Mouse (Mus musculus) limb, embryonic 10.5 days (tissue): ENCODE results near the gene Aunip. TPM values are rescaled to one million over a fixed set of nuclear protein-coding genes. Genes with fewer than 3 reads are reported as not detected.

ENCODE experiments used
- DNase-seq: peaks from one replicate; pipeline ENCODE4 v3.0.0-alpha.2; 2017; ENCODE audit warnings: low spot score
- H3K27ac ChIP-seq: fragments of 300-500 bp; sonication (generic); 2 replicates; pipeline ENCODE4 v1.5.1; 2016; ENCODE audit warnings: mild to moderate bottlenecking
- H3K27me3 ChIP-seq: fragments of 300-500 bp; sonication (generic); 2 replicates; pipeline ENCODE4 v1.6.1; 2016; ENCODE audit warnings: low read depth, mild to moderate bottlenecking; ENCODE audit not compliant: poor library complexity, severe bottlenecking
- H3K36me3 ChIP-seq: fragments of 300-500 bp; sonication (generic); 2 replicates; pipeline ENCODE4 v1.6.1; 2016; ENCODE audit warnings: mild to moderate bottlenecking, moderate library complexity
- H3K4me1 ChIP-seq: fragments of 300-500 bp; sonication (generic); 2 replicates; pipeline ENCODE4 v1.6.1; 2016
- H3K4me3 ChIP-seq: fragments of 300-500 bp; sonication (generic); 2 replicates; pipeline ENCODE4 v1.5.1; 2016; ENCODE audit warnings: mild to moderate bottlenecking, moderate library complexity
- H3K9me3 ChIP-seq: fragments of 300-500 bp; sonication (generic); replicated peaks from 2 replicates; pipeline ENCODE4 v1.6.1; 2016; ENCODE audit warnings: mild to moderate bottlenecking
- WGBS: fragments of 180-500 bp; shearing (Covaris S2); methylation state at CpG from one replicate; pipeline ENCODE4 v1.1.7; 2016; 5-methylcytosine and 5-hydroxymethylcytosine counted together
- polyA plus RNA-seq: library from polyadenylated mRNA; unstranded; fragments of >200 nt; fragmentation: Nextera tagmentation; extraction: Ambion mirVana; gene quantifications from 2 replicates; pipeline ENCODE4 v1.2.1, GENCODE M21; 2016

Aunip gene
- polyA plus RNA-seq, 1 experiment from 2014 or later, result 21.9 TPM

GRCm38 (mm10) chr4:134555956-134556580 lies 45.3 kb downstream of the Aunip start:
- H3K9me3 ChIP-seq, result no peaks in the 10 kb centered on the region
- H3K27me3 ChIP-seq, result no peaks in the 10 kb centered on the region
- no peak overlapping the region for H3K27ac ChIP-seq
- H3K4me3 ChIP-seq, result no peak overlapping the region
- peaks cover 35% of the 10 kb centered on the region for H3K4me1 ChIP-seq
- DNase-seq, result no peak
- no peaks in the 10 kb centered on the region for H3K36me3 ChIP-seq
- WGBS, result 71% methylated on average over 8 of the region's 8 CpGs

- 20% methylated on average over 16 of the region's 16 CpGs for WGBS
- Histone ChIP-seq H3K4me3 (no peak overlapping the region), H3K36me3 (no peaks in the 10 kb centered on the region), H3K9me3 (no peaks in the 10 kb centered on the region), H3K4me1 (peaks cover 24% of the 10 kb centered on the region), H3K27ac (no peak overlapping the region), H3K27me3 (no peaks in the 10 kb centered on the region)
- peak; percentile 58 for DNase-seq
These were observed 46.9 kb downstream of the Aunip start for GRCm38 (mm10) chr4:134557626-134558249.

GRCm38 (mm10) chr4:134558570-134559113 lies 47.8 kb downstream of the Aunip start:
- H3K4me1 ChIP-seq, result peaks cover 24% of the 10 kb centered on the region
- H3K4me3 ChIP-seq, result no peak overlapping the region
- 44% methylated on average over 9 of the region's 9 CpGs for WGBS
- H3K9me3 ChIP-seq, result no peaks in the 10 kb centered on the region
- DNase-seq, result peak; percentile 49
- peak overlapping the region; percentile 54 for H3K27ac ChIP-seq
- no peaks in the 10 kb centered on the region for H3K27me3 ChIP-seq
- no peaks in the 10 kb centered on the region for H3K36me3 ChIP-seq

GRCm38 (mm10) chr4:134559154-134559553 lies 48.4 kb downstream of the Aunip start:
- WGBS, result 85% methylated on average over 7 of the region's 7 CpGs
- H3K36me3 ChIP-seq, result no peaks in the 10 kb centered on the region
- peaks cover 24% of the 10 kb centered on the region for H3K4me1 ChIP-seq
- H3K27ac ChIP-seq, result peak overlapping the region; percentile 54; the same call in 1 of the 2 replicates
- no peaks in the 10 kb centered on the region for H3K9me3 ChIP-seq
- H3K27me3 ChIP-seq, result no peaks in the 10 kb centered on the region
- H3K4me3 ChIP-seq, result no peak overlapping the region
- DNase-seq, result no peak

GRCm38 (mm10) chr4:134560699-134561098 lies 49.9 kb downstream of the Aunip start:
- no peaks in the 10 kb centered on the region for H3K27me3 ChIP-seq
- 92% methylated on average over 8 of the region's 8 CpGs for WGBS

GRCm38 (mm10) chr4:134562014-134562413 lies 51.2 kb downstream of the Aunip start:
- no peaks in the 10 kb centered on the region for H3K9me3 ChIP-seq
- peaks cover 19% of the 10 kb centered on the region for H3K4me1 ChIP-seq
- peaks cover 7% of the 10 kb centered on the region; the same call in 1 of the 2 replicates for H3K36me3 ChIP-seq
- no peak for DNase-seq
- WGBS, result 90% methylated on average over 2 of the region's 2 CpGs
- no peaks in the 10 kb centered on the region for H3K27me3 ChIP-seq
- no peak overlapping the region for H3K27ac ChIP-seq
- no peak overlapping the region for H3K4me3 ChIP-seq

More at GRCm38 (mm10) chr4:134560699-134561098, 49.9 kb downstream of the Aunip start:
- Histone ChIP-seq H3K4me1 (peaks cover 19% of the 10 kb centered on the region), H3K27ac (no peak overlapping the region), H3K4me3 (no peak overlapping the region), H3K36me3 (peaks cover 7% of the 10 kb centered on the region; the same call in 1 of the 2 replicates), H3K9me3 (no peaks in the 10 kb centered on the region)
- no peak for DNase-seq

GRCm38 (mm10) chr4:134563624-134564023 lies 52.8 kb downstream of the Aunip start:
- 90% methylated on average over 16 of the region's 16 CpGs for WGBS
- Histone ChIP-seq H3K36me3 (peaks cover 7% of the 10 kb centered on the region; the same call in 1 of the 2 replicates), H3K4me1 (peaks cover 13% of the 10 kb centered on the region), H3K9me3 (no peaks in the 10 kb centered on the region), H3K27ac (no peak overlapping the region), H3K4me3 (no peak overlapping the region), H3K27me3 (peaks cover 11% of the 10 kb centered on the region; the same call in 1 of the 2 replicates)
- DNase-seq, result no peak

GRCm38 (mm10) chr4:134564093-134564492 lies 53.3 kb downstream of the Aunip start:
- Histone ChIP-seq H3K36me3 (peaks cover 7% of the 10 kb centered on the region; the same call in 1 of the 2 replicates), H3K27ac (no peak overlapping the region), H3K9me3 (no peaks in the 10 kb centered on the region), H3K4me3 (no peak overlapping the region), H3K4me1 (peaks cover 9% of the 10 kb centered on the region), H3K27me3 (peaks cover 16% of the 10 kb centered on the region; the same call in 1 of the 2 replicates)
- WGBS, result 84% methylated on average over 6 of the region's 6 CpGs
- no peak for DNase-seq

- Histone ChIP-seq H3K36me3 (peaks cover 7% of the 10 kb centered on the region; the same call in 1 of the 2 replicates), H3K4me3 (no peak overlapping the region), H3K9me3 (no peaks in the 10 kb centered on the region), H3K4me1 (peaks cover 7% of the 10 kb centered on the region; the same call in 1 of the 2 replicates), H3K27me3 (peaks cover 16% of the 10 kb centered on the region; the same call in 1 of the 2 replicates), H3K27ac (0 out of 2 replicates have a peak overlapping the region, but pooled peaks have one; percentile 10)
- 34% methylated on average over 19 of the region's 19 CpGs for WGBS
- no peak for DNase-seq
These were observed 56.8 kb downstream of the Aunip start for GRCm38 (mm10) chr4:134567377-134568226.

GRCm38 (mm10) chr4:134569205-134569604 lies 58.4 kb downstream of the Aunip start:
- Histone ChIP-seq H3K36me3 (peaks cover 7% of the 10 kb centered on the region), H3K4me1 (peaks cover 7% of the 10 kb centered on the region; the same call in 1 of the 2 replicates), H3K27ac (no peak overlapping the region), H3K4me3 (no peak overlapping the region), H3K27me3 (peaks cover 16% of the 10 kb centered on the region; the same call in 1 of the 2 replicates), H3K9me3 (no peaks in the 10 kb centered on the region)
- peak; percentile 56 for DNase-seq
- 73% methylated on average over 6 of the region's 6 CpGs for WGBS

- H3K36me3 ChIP-seq, result peaks cover 6% of the 10 kb centered on the region
- no peaks in the 10 kb centered on the region for H3K9me3 ChIP-seq
- DNase-seq, result no peak
- peaks cover 16% of the 10 kb centered on the region; the same call in 1 of the 2 replicates for H3K27me3 ChIP-seq
- no peak overlapping the region for H3K27ac ChIP-seq
- no peak overlapping the region for H3K4me3 ChIP-seq
- WGBS, result 74% methylated on average over 8 of the region's 8 CpGs
- peaks cover 7% of the 10 kb centered on the region; the same call in 1 of the 2 replicates for H3K4me1 ChIP-seq
These were observed 59.0 kb downstream of the Aunip start for GRCm38 (mm10) chr4:134569831-134570230.

GRCm38 (mm10) chr4:134570704-134571451 lies 60.1 kb downstream of the Aunip start:
- WGBS, result 82% methylated on average over 14 of the region's 14 CpGs
- no peak overlapping the region; the same call in 1 of the 2 replicates for H3K27ac ChIP-seq
- no peaks in the 10 kb centered on the region for H3K9me3 ChIP-seq

More at GRCm38 (mm10) chr4:134570704-134571451, 60.1 kb downstream of the Aunip start:
- DNase-seq, result no peak
- H3K36me3 ChIP-seq, result no peaks in the 10 kb centered on the region; the same call in 1 of the 2 replicates
- H3K4me1 ChIP-seq, result peaks cover 14% of the 10 kb centered on the region
- H3K27me3 ChIP-seq, result peaks cover 16% of the 10 kb centered on the region; the same call in 1 of the 2 replicates
- no peak overlapping the region for H3K4me3 ChIP-seq
